9 mouse cellular contexts compared by ENCODE assay signal in the genomic region with DNA sequence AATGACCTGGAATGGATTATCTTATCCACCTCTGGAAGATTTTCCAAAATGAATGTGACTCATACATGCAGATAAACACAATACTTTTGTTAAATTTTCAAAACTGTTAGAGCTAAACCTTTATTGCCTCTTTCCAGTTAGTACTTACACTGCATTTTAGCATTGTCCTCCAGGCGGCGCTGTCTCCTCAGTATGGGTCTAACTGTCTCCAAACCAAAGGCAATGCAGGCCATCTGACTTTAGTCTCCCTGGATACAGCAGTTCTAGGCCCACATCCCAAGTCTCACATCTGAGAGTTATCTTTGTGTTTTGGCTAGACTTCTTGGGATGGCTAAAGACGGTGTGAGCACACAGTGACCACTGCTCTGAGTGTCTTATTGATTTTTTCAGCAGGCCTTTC.
DNase-seq lines count a peak whose midpoint lies in the region; ATAC-seq and TF ChIP-seq lines count a peak whose summit lies in the region.
"Had no signal": no experiment of that assay in that cellular context is flagged by ENCODE, and none has a peak within 500 bp of the region (broad histone marks: within the 10 kb centered on the region; RNA-seq: fewer than 3 reads in every experiment).

No protein-coding gene starts in this region.

- no peak overlapping the region for H3K4me3 ChIP-seq in intestine, embryonic 14.5 days (ENCODE audit: low read depth, low read length)
- H3K4me3 ChIP-seq in intestine, embryonic 16.5 days (ENCODE audit: low read length), result no peak overlapping the region
- H3K4me3 ChIP-seq in forebrain, embryonic 13.5 days, result no peak overlapping the region
- no peak overlapping the region for H3K4me3 ChIP-seq in hindbrain, postnatal 0 days (ENCODE audit: low read length)
- no peak overlapping the region for H3K4me3 ChIP-seq in neural tube, embryonic 11.5 days (ENCODE audit: low read depth, low read length)
- no peak overlapping the region for H3K4me3 ChIP-seq in testis, adult 2 months (ENCODE audit: control insufficient read depth, low read depth, low read length)
- H3K4me3 ChIP-seq: myocyte had no signal

- H3K27me3 ChIP-seq in intestine, embryonic 14.5 days (replicated peaks; ENCODE audit: control insufficient read depth, insufficient read depth, low read length), result no peaks in the 10 kb centered on the region
- no peaks in the 10 kb centered on the region for H3K27me3 ChIP-seq in intestine, embryonic 16.5 days (replicated peaks; ENCODE audit: control insufficient read depth, insufficient read depth, low read length)
- H3K27me3 ChIP-seq in forebrain, embryonic 13.5 days, result no peaks in the 10 kb centered on the region
- no peaks in the 10 kb centered on the region for H3K27me3 ChIP-seq in hindbrain, postnatal 0 days (ENCODE audit: insufficient read depth, low read length)
- H3K27me3 ChIP-seq in neural tube, embryonic 11.5 days (ENCODE audit: control insufficient read depth, insufficient read depth, low read length), result no peaks in the 10 kb centered on the region
- no peaks in the 10 kb centered on the region for H3K27me3 ChIP-seq in testis, adult 2 months (ENCODE audit: control insufficient read depth, insufficient read depth, low read length)

- TF ChIP-seq CTCF in brain, embryonic 14.5 days (IDR thresholded peaks at IDR 0.05; ENCODE audit: borderline replicate concordance, extremely low read depth, insufficient read depth, insufficient read length), result peak; percentile 69; the same call in 1 of the 2 replicates
- peak; percentile 80 for TF ChIP-seq CTCF in hindbrain, postnatal 0 days (IDR thresholded peaks at IDR 0.05; ENCODE audit: low read depth)
- TF ChIP-seq CTCF in testis, adult 2 months (IDR thresholded peaks at IDR 0.05; ENCODE audit: control insufficient read depth, insufficient read depth, insufficient replicate concordance, low read depth, low read length), result peak; percentile 31; the same call in 1 of the 2 replicates

- intact Hi-C loops in left cerebral cortex, postnatal 14 days (cut with DNase I), result loop anchor here (5.0 to 10.0 kb wide), 3 partner anchors 82 to 839 kb away; a partner anchor contains a TSS

- WGBS in intestine, embryonic 14.5 days, result 25% methylated on average over 3 of the region's 3 CpGs
- WGBS in intestine, embryonic 16.5 days, result 23% methylated on average over 3 of the region's 3 CpGs
- 27% methylated on average over 3 of the region's 3 CpGs for WGBS in forebrain, embryonic 13.5 days
- WGBS in hindbrain, postnatal 0 days, result 19% methylated on average over 3 of the region's 3 CpGs
- 21% methylated on average over 3 of the region's 3 CpGs for WGBS in neural tube, embryonic 11.5 days

- no peak overlapping the region for H3K9ac ChIP-seq in intestine, embryonic 14.5 days (ENCODE audit: low read length)
- H3K9ac ChIP-seq in intestine, embryonic 16.5 days (ENCODE audit: low read depth, low read length), result no peak overlapping the region
- H3K9ac ChIP-seq in forebrain, embryonic 13.5 days, result no peak overlapping the region
- H3K9ac ChIP-seq in hindbrain, postnatal 0 days (replicated peaks; ENCODE audit: low read length), result no peak overlapping the region
- no peak overlapping the region for H3K9ac ChIP-seq in neural tube, embryonic 11.5 days (ENCODE audit: low read length)

- H3K4me2 ChIP-seq in intestine, embryonic 14.5 days (ENCODE audit: low read length), result no peak overlapping the region
- H3K4me2 ChIP-seq in intestine, embryonic 16.5 days (ENCODE audit: low read depth, low read length), result no peak overlapping the region
- no peak overlapping the region for H3K4me2 ChIP-seq in forebrain, embryonic 13.5 days
- no peak overlapping the region for H3K4me2 ChIP-seq in hindbrain, postnatal 0 days (ENCODE audit: low read depth, low read length)
- no peak overlapping the region for H3K4me2 ChIP-seq in neural tube, embryonic 11.5 days (ENCODE audit: low read depth)

- no peaks in the 10 kb centered on the region for H3K4me1 ChIP-seq in intestine, embryonic 14.5 days (replicated peaks; ENCODE audit: control insufficient read depth, insufficient read depth, low read length)
- no peaks in the 10 kb centered on the region for H3K4me1 ChIP-seq in intestine, embryonic 16.5 days (ENCODE audit: control insufficient read depth, insufficient read depth, low read length)
- H3K4me1 ChIP-seq in forebrain, embryonic 13.5 days, result no peaks in the 10 kb centered on the region
- no peaks in the 10 kb centered on the region for H3K4me1 ChIP-seq in hindbrain, postnatal 0 days (ENCODE audit: insufficient read depth, low read length)
- no peaks in the 10 kb centered on the region for H3K4me1 ChIP-seq in neural tube, embryonic 11.5 days (ENCODE audit: control insufficient read depth, insufficient read depth, low read length)
- no peaks in the 10 kb centered on the region for H3K4me1 ChIP-seq in testis, adult 2 months (ENCODE audit: control insufficient read depth, insufficient read depth, low read length)

- no peak overlapping the region for H3K27ac ChIP-seq in intestine, embryonic 14.5 days (ENCODE audit: low read depth)
- H3K27ac ChIP-seq in intestine, embryonic 16.5 days (ENCODE audit: low read length), result no peak overlapping the region
- H3K27ac ChIP-seq in forebrain, embryonic 13.5 days, result no peak overlapping the region
- no peak overlapping the region for H3K27ac ChIP-seq in hindbrain, postnatal 0 days
- no peak overlapping the region for H3K27ac ChIP-seq in neural tube, embryonic 11.5 days (ENCODE audit: low read depth, low read length)
- H3K27ac ChIP-seq in testis, adult 2 months (ENCODE audit: control insufficient read depth, insufficient read depth, low read depth, low read length), result no peak overlapping the region

- no peaks in the 10 kb centered on the region for H3K36me3 ChIP-seq in intestine, embryonic 14.5 days (ENCODE audit: control insufficient read depth, insufficient read depth, low read length)
- H3K36me3 ChIP-seq in intestine, embryonic 16.5 days (ENCODE audit: control insufficient read depth, insufficient read depth, low read length), result no peaks in the 10 kb centered on the region
- H3K36me3 ChIP-seq in forebrain, embryonic 13.5 days (ENCODE audit: poor library complexity, severe bottlenecking), result no peaks in the 10 kb centered on the region
- H3K36me3 ChIP-seq in hindbrain, postnatal 0 days (ENCODE audit: insufficient read depth, low read length), result no peaks in the 10 kb centered on the region
- H3K36me3 ChIP-seq in neural tube, embryonic 11.5 days (ENCODE audit: control insufficient read depth, insufficient read depth, low read length), result no peaks in the 10 kb centered on the region
- H3K36me3 ChIP-seq in testis, adult 2 months (ENCODE audit: control insufficient read depth, insufficient read depth, low read length), result no peaks in the 10 kb centered on the region

- no peaks in the 10 kb centered on the region for H3K9me3 ChIP-seq in intestine, embryonic 14.5 days (ENCODE audit: control insufficient read depth, low read length)
- no peaks in the 10 kb centered on the region for H3K9me3 ChIP-seq in intestine, embryonic 16.5 days (ENCODE audit: control insufficient read depth, low read length)
- no peaks in the 10 kb centered on the region for H3K9me3 ChIP-seq in forebrain, embryonic 13.5 days (replicated peaks)
- H3K9me3 ChIP-seq in hindbrain, postnatal 0 days (ENCODE audit: low read length), result no peaks in the 10 kb centered on the region
- no peaks in the 10 kb centered on the region for H3K9me3 ChIP-seq in neural tube, embryonic 11.5 days (ENCODE audit: control insufficient read depth, low read length)

- DNase-seq in intestine, embryonic 14.5 days (ENCODE audit: low spot score), result peak; percentile 83
- DNase-seq in brain, embryonic 14.5 days (ENCODE audit: low read depth), result peak; percentile 71
- peak; percentile 83 for DNase-seq in hindbrain, postnatal 0 days (ENCODE audit: low spot score)
- peak; percentile 81 to 82 for DNase-seq in left cerebral cortex, postnatal 14 days (ENCODE audit: low spot score in 2 of 2)
- DNase-seq in neural tube, embryonic 11.5 days (ENCODE audit: low spot score), result peak; percentile 79

- no peak for TF ChIP-seq POLR2A in brain, embryonic 14.5 days (IDR thresholded peaks at IDR 0.05; ENCODE audit: borderline replicate concordance, extremely low read depth, insufficient read depth, insufficient read length, poor library complexity, severe bottlenecking)
- no peak for TF ChIP-seq POLR2A in testis, adult 2 months (IDR thresholded peaks at IDR 0.05; ENCODE audit: control insufficient read depth, low read depth, low read length)

- ATAC-seq in intestine, embryonic 14.5 days (replicated peaks; ENCODE audit: low FRiP score, low TSS enrichment, low read depth), result no peak
- no peak for ATAC-seq in intestine, embryonic 16.5 days
- ATAC-seq in forebrain, embryonic 13.5 days, result 0 out of 2 replicates have a peak, but pooled peaks have one; percentile 30
- ATAC-seq in hindbrain, postnatal 0 days, result 0 out of 2 replicates have a peak, but pooled peaks have one; percentile 45
- 0 out of 2 replicates have a peak, but pooled peaks have one; percentile 50 for ATAC-seq in neural tube, embryonic 11.5 days (ENCODE audit: insufficient read depth, low FRiP score, low TSS enrichment)

Comparison
In these comparisons a context has a peak if more than half of its experiments do, and no peak if none do; other contexts are left out.
1. ATAC-seq: peak in forebrain, embryonic 13.5 days (single experiment), hindbrain, postnatal 0 days (single experiment) and neural tube, embryonic 11.5 days (single experiment); none in intestine, embryonic 14.5 days (single experiment) and intestine, embryonic 16.5 days (single experiment).
2. Peak in every context shown above with its lines, with median percentiles within 50 percentile points of each other: DNase-seq and CTCF ChIP-seq.